Comparison of ENCODE assay signal across 26 mouse cellular contexts in the genomic region with DNA sequence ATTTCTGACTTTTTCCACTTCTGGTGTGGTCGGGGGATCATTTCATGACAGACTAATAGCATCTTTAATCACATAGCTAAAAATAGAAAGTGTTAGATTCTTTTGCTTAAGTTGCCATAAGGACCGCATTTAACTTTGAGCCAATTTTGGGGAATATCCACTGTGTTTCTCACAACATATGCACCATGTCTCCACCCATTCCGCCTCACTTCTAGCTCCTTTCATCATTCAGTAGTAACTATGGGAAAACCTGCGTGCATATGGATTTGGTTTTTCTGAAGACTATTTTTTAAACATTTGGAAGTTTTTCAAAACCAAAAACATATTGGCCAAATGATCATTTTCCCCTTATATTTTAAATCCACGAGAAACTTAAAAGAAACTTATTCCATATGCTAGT.
"Had no signal": no experiment of that assay in that cellular context is flagged by ENCODE, and none has a peak within 500 bp of the region (broad histone marks: within the 10 kb centered on the region; RNA-seq: fewer than 3 reads in every experiment).

No protein-coding gene starts in this region.

- DNase-seq: gastrocnemius, postnatal 14 days; gastrocnemius, postnatal 36 days; heart, adult 11 months; heart, adult 2 months; heart, postnatal 14 days; heart, postnatal 36 days; kidney, adult 11 months; kidney, adult 2 months; kidney, adult 9 months; kidney, postnatal 14 days; kidney, postnatal 36 days; layer of hippocampus, adult 9-11 months; left cerebral cortex, postnatal 4 days had no signal

- H3K27me3 ChIP-seq: heart, embryonic 13.5 days; heart, embryonic 15.5 days; hindbrain, embryonic 13.5 days; hindbrain, embryonic 15.5 days; kidney, embryonic 15.5 days; limb, embryonic 13.5 days; limb, embryonic 15.5 days; liver, embryonic 12.5 days had no signal

- H3K27ac ChIP-seq: heart, adult 2 months; heart, embryonic 13.5 days; heart, embryonic 15.5 days; hindbrain, embryonic 13.5 days; hindbrain, embryonic 15.5 days; hindbrain, postnatal 0 days; kidney, embryonic 15.5 days; kidney, postnatal 0 days; limb, embryonic 13.5 days; limb, embryonic 15.5 days; liver, embryonic 12.5 days; liver, embryonic 14.5 days had no signal

- H3K4me1 ChIP-seq: heart, embryonic 13.5 days; heart, embryonic 15.5 days; hindbrain, embryonic 13.5 days; hindbrain, embryonic 15.5 days; kidney, embryonic 15.5 days; limb, embryonic 13.5 days; limb, embryonic 15.5 days; liver, embryonic 12.5 days had no signal

- H3K36me3 ChIP-seq: heart, embryonic 13.5 days; heart, embryonic 15.5 days; hindbrain, embryonic 13.5 days; hindbrain, embryonic 15.5 days; kidney, embryonic 15.5 days; limb, embryonic 13.5 days; limb, embryonic 15.5 days; liver, embryonic 12.5 days had no signal

- ATAC-seq: hindbrain, postnatal 0 days; intestine, embryonic 16.5 days; liver, embryonic 12.5 days had no signal

- H3K4me2 ChIP-seq: heart, embryonic 11.5 days; heart, embryonic 13.5 days; heart, embryonic 15.5 days; hindbrain, embryonic 13.5 days; hindbrain, embryonic 15.5 days; kidney, embryonic 15.5 days; limb, embryonic 13.5 days; limb, embryonic 15.5 days; liver, embryonic 12.5 days had no signal

- H3K9me3 ChIP-seq: heart, embryonic 13.5 days; heart, embryonic 15.5 days; hindbrain, embryonic 13.5 days; hindbrain, embryonic 15.5 days; kidney, embryonic 15.5 days; limb, embryonic 13.5 days; limb, embryonic 15.5 days; liver, embryonic 12.5 days had no signal

- H3K9ac ChIP-seq: heart, embryonic 13.5 days; heart, embryonic 15.5 days; hindbrain, embryonic 13.5 days; hindbrain, embryonic 15.5 days; kidney, embryonic 15.5 days; limb, embryonic 13.5 days; limb, embryonic 15.5 days; liver, embryonic 12.5 days; liver, embryonic 14.5 days had no signal

- H3K4me3 ChIP-seq: heart, adult 2 months; heart, embryonic 13.5 days; heart, embryonic 15.5 days; hindbrain, embryonic 13.5 days; hindbrain, embryonic 15.5 days; kidney, embryonic 15.5 days; limb, embryonic 13.5 days; limb, embryonic 15.5 days; liver, embryonic 12.5 days had no signal
